Mouse (Mus musculus) spleen, adult 2 months (tissue): ENCODE measurements around the gene Bcar3.

Source experiments
- CTCF ChIP-seq: fragments of 200-500 bp; IDR thresholded peaks from 2 replicates; pipeline ENCODE4 v1.5.1; 2011; ENCODE audit warnings: mild to moderate bottlenecking, inconsistent platforms; ENCODE audit not compliant: insufficient read depth, insufficient read length, insufficient replicate concordance; ENCODE audit errors: extremely low read depth
- POLR2A ChIP-seq: fragments of 200-500 bp; IDR thresholded peaks from 2 replicates; pipeline ENCODE4 v1.6.1; 2011; ENCODE audit warnings: low read depth, low read length, inconsistent platforms

DNA sequence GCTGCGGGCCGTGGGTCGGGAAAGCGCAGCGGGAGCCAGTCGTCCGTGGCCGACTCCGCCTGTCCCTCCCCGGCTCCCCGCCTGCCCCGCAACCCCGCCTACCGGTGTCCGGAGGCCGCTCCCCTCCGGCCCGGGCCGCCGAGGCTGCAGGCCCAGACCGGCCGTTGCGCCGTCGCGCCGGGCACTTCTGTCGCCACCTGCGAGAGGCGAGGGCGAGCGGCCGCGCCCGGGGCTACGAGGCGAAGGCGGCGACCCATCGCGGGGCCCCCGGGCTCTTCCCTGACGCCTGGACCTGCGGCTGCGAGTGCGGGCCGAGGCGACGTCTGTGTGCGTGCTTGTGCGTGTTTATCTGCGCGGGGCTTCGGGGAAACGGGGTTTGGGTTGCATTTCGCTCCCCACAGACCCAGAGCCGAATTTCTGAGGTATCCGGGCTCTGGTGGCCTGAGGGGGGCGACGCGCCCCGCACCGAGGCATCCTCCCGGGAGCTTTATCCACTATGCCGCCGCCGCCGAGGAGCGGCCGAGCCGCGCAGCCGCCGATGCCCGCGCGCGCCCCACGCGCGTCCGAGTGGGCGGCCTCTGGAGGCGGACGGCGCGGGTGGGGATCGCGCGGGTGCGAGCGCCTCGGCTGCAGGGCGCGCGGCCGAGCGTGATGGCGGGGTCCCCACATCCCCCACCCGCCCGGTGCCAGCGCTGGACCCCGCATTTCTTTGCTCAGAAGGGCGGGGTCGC lies 548 bp upstream of the Bcar3 start:
- TF ChIP-seq POLR2A (no peak), CTCF (no peak)
